Mouse (Mus musculus) limb, embryonic 10.5 days (tissue): ENCODE measurements at regions not wholly inside any gene's neighbourhood (a gene's known extent, or its start where the extent isn't known, plus 50 kb on each side); places are given as distances from the start of the nearest gene placed in this dataset.

ENCODE experiments used
- DNase-seq: peaks from one replicate; pipeline ENCODE4 v3.0.0-alpha.2; 2017; ENCODE audit warnings: low spot score
- H3K27ac ChIP-seq: fragments of 300-500 bp; sonication (generic); 2 replicates; pipeline ENCODE4 v1.5.1; 2016; ENCODE audit warnings: mild to moderate bottlenecking
- H3K27me3 ChIP-seq: fragments of 300-500 bp; sonication (generic); 2 replicates; pipeline ENCODE4 v1.6.1; 2016; ENCODE audit warnings: low read depth, mild to moderate bottlenecking; ENCODE audit not compliant: poor library complexity, severe bottlenecking
- H3K36me3 ChIP-seq: fragments of 300-500 bp; sonication (generic); 2 replicates; pipeline ENCODE4 v1.6.1; 2016; ENCODE audit warnings: mild to moderate bottlenecking, moderate library complexity
- H3K4me1 ChIP-seq: fragments of 300-500 bp; sonication (generic); 2 replicates; pipeline ENCODE4 v1.6.1; 2016
- H3K4me3 ChIP-seq: fragments of 300-500 bp; sonication (generic); 2 replicates; pipeline ENCODE4 v1.5.1; 2016; ENCODE audit warnings: mild to moderate bottlenecking, moderate library complexity
- H3K9me3 ChIP-seq: fragments of 300-500 bp; sonication (generic); replicated peaks from 2 replicates; pipeline ENCODE4 v1.6.1; 2016; ENCODE audit warnings: mild to moderate bottlenecking
- WGBS: fragments of 180-500 bp; shearing (Covaris S2); methylation state at CpG from one replicate; pipeline ENCODE4 v1.1.7; 2016; 5-methylcytosine and 5-hydroxymethylcytosine counted together

- WGBS: 63% methylated on average over 3 of the region's 3 CpGs
These were observed 312.7 kb upstream of the Rora start for GRCm38 (mm10) chr9:68340921-68341320.

GRCm38 (mm10) chr9:68341511-68341910, 312.1 kb upstream of the Rora start:
- H3K4me3 ChIP-seq: no peak overlapping the region
- H3K27me3 ChIP-seq: no peaks in the 10 kb centered on the region
- 94% methylated on average over 3 of the region's 3 CpGs for WGBS
- H3K27ac ChIP-seq: no peak overlapping the region
- H3K9me3 ChIP-seq: no peaks in the 10 kb centered on the region
- H3K4me1 ChIP-seq: no peaks in the 10 kb centered on the region
- no peak for DNase-seq
- H3K36me3 ChIP-seq: no peaks in the 10 kb centered on the region

More at GRCm38 (mm10) chr9:68340921-68341320, 312.7 kb upstream of the Rora start:
- no peak overlapping the region for H3K4me3 ChIP-seq
- DNase-seq: no peak
- H3K27ac ChIP-seq: no peak overlapping the region
- no peaks in the 10 kb centered on the region for H3K9me3 ChIP-seq
- no peaks in the 10 kb centered on the region for H3K4me1 ChIP-seq
- no peaks in the 10 kb centered on the region for H3K36me3 ChIP-seq
- no peaks in the 10 kb centered on the region for H3K27me3 ChIP-seq

- no peaks in the 10 kb centered on the region for H3K4me1 ChIP-seq
- no peak overlapping the region for H3K27ac ChIP-seq
- no peaks in the 10 kb centered on the region for H3K27me3 ChIP-seq
- H3K9me3 ChIP-seq: no peaks in the 10 kb centered on the region
- 92% methylated on average over 6 of the region's 6 CpGs for WGBS
- no peak for DNase-seq
- no peaks in the 10 kb centered on the region for H3K36me3 ChIP-seq
- H3K4me3 ChIP-seq: no peak overlapping the region
These were observed 306.2 kb upstream of the Rora start for GRCm38 (mm10) chr9:68347426-68347825.

GRCm38 (mm10) chr9:68351466-68351865, 302.1 kb upstream of the Rora start:
- 85% methylated on average over 4 of the region's 4 CpGs for WGBS

GRCm38 (mm10) chr9:68354470-68354869, 299.1 kb upstream of the Rora start:
- no peak for DNase-seq
- WGBS: 85% methylated on average over 4 of the region's 4 CpGs
- no peaks in the 10 kb centered on the region for H3K4me1 ChIP-seq
- H3K27ac ChIP-seq: no peak overlapping the region
- no peak overlapping the region for H3K4me3 ChIP-seq
- H3K27me3 ChIP-seq: no peaks in the 10 kb centered on the region
- H3K36me3 ChIP-seq: no peaks in the 10 kb centered on the region
- H3K9me3 ChIP-seq: no peaks in the 10 kb centered on the region

More at GRCm38 (mm10) chr9:68351466-68351865, 302.1 kb upstream of the Rora start:
- no peak overlapping the region for H3K4me3 ChIP-seq
- H3K9me3 ChIP-seq: no peaks in the 10 kb centered on the region
- no peaks in the 10 kb centered on the region for H3K4me1 ChIP-seq
- no peaks in the 10 kb centered on the region for H3K27me3 ChIP-seq
- no peak overlapping the region for H3K27ac ChIP-seq
- no peaks in the 10 kb centered on the region for H3K36me3 ChIP-seq
- no peak for DNase-seq

GRCm38 (mm10) chr9:68356078-68356477, 297.5 kb upstream of the Rora start:
- no peak for DNase-seq
- no peaks in the 10 kb centered on the region for H3K36me3 ChIP-seq
- no peak overlapping the region for H3K4me3 ChIP-seq
- 85% methylated on average over 4 of the region's 4 CpGs for WGBS
- no peaks in the 10 kb centered on the region for H3K9me3 ChIP-seq
- no peak overlapping the region for H3K27ac ChIP-seq
- no peaks in the 10 kb centered on the region for H3K27me3 ChIP-seq
- H3K4me1 ChIP-seq: no peaks in the 10 kb centered on the region

GRCm38 (mm10) chr9:68357231-68357630, 296.4 kb upstream of the Rora start:
- WGBS: 78% methylated on average over 5 of the region's 5 CpGs
- DNase-seq: no peak

GRCm38 (mm10) chr9:68366973-68367372, 286.6 kb upstream of the Rora start:
- H3K27ac ChIP-seq: no peak overlapping the region
- no peak overlapping the region for H3K4me3 ChIP-seq
- no peaks in the 10 kb centered on the region for H3K27me3 ChIP-seq
- no peaks in the 10 kb centered on the region for H3K9me3 ChIP-seq
- DNase-seq: no peak
- H3K36me3 ChIP-seq: no peaks in the 10 kb centered on the region
- WGBS: 85% methylated on average over 3 of the region's 3 CpGs
- 0 out of 2 replicates have a peak, but pooled peaks cover 3% of the 10 kb centered on the region for H3K4me1 ChIP-seq

More at GRCm38 (mm10) chr9:68357231-68357630, 296.4 kb upstream of the Rora start:
- Histone ChIP-seq H3K9me3 (no peaks in the 10 kb centered on the region), H3K4me3 (no peak overlapping the region), H3K36me3 (no peaks in the 10 kb centered on the region), H3K27me3 (no peaks in the 10 kb centered on the region), H3K27ac (no peak overlapping the region), H3K4me1 (no peaks in the 10 kb centered on the region)

GRCm38 (mm10) chr9:68367556-68367955, 286.0 kb upstream of the Rora start:
- Histone ChIP-seq H3K4me3 (no peak overlapping the region), H3K36me3 (no peaks in the 10 kb centered on the region), H3K4me1 (0 out of 2 replicates have a peak, but pooled peaks cover 3% of the 10 kb centered on the region), H3K27me3 (no peaks in the 10 kb centered on the region), H3K9me3 (no peaks in the 10 kb centered on the region), H3K27ac (no peak overlapping the region)
- DNase-seq: no peak
- WGBS: 91% methylated on average over 4 of the region's 4 CpGs

- H3K9me3 ChIP-seq: no peaks in the 10 kb centered on the region
- no peaks in the 10 kb centered on the region for H3K36me3 ChIP-seq
- 87% methylated on average over 4 of the region's 4 CpGs for WGBS
These were observed 280.9 kb upstream of the Rora start for GRCm38 (mm10) chr9:68372726-68373125.

GRCm38 (mm10) chr9:68376222-68376621, 277.4 kb upstream of the Rora start:
- no peaks in the 10 kb centered on the region for H3K27me3 ChIP-seq
- H3K27ac ChIP-seq: no peak overlapping the region
- H3K36me3 ChIP-seq: no peaks in the 10 kb centered on the region
- no peaks in the 10 kb centered on the region for H3K9me3 ChIP-seq
- no peak for DNase-seq
- no peaks in the 10 kb centered on the region for H3K4me1 ChIP-seq
- no peak overlapping the region for H3K4me3 ChIP-seq
- WGBS: 93% methylated on average over 1 of the region's 1 CpGs

More at GRCm38 (mm10) chr9:68372726-68373125, 280.9 kb upstream of the Rora start:
- no peaks in the 10 kb centered on the region for H3K27me3 ChIP-seq
- no peak overlapping the region for H3K27ac ChIP-seq
- H3K4me1 ChIP-seq: 0 out of 2 replicates have a peak, but pooled peaks cover 3% of the 10 kb centered on the region
- no peak overlapping the region for H3K4me3 ChIP-seq
- no peak for DNase-seq

GRCm38 (mm10) chr9:68381871-68382270, 271.7 kb upstream of the Rora start:
- Histone ChIP-seq H3K9me3 (no peaks in the 10 kb centered on the region), H3K4me3 (no peak overlapping the region), H3K36me3 (no peaks in the 10 kb centered on the region), H3K4me1 (no peaks in the 10 kb centered on the region), H3K27ac (no peak overlapping the region), H3K27me3 (no peaks in the 10 kb centered on the region)
- DNase-seq: no peak
- 83% methylated on average over 6 of the region's 6 CpGs for WGBS

- Histone ChIP-seq H3K4me3 (no peak overlapping the region), H3K36me3 (no peaks in the 10 kb centered on the region), H3K27ac (no peak overlapping the region), H3K27me3 (no peaks in the 10 kb centered on the region), H3K9me3 (no peaks in the 10 kb centered on the region), H3K4me1 (no peaks in the 10 kb centered on the region)
- DNase-seq: no peak
- 70% methylated on average over 4 of the region's 4 CpGs for WGBS
These were observed 252.7 kb upstream of the Rora start for GRCm38 (mm10) chr9:68400930-68401329.

- H3K9me3 ChIP-seq: no peaks in the 10 kb centered on the region
- no peaks in the 10 kb centered on the region for H3K27me3 ChIP-seq
- DNase-seq: no peak
- no peaks in the 10 kb centered on the region for H3K4me1 ChIP-seq
- no peak overlapping the region for H3K4me3 ChIP-seq
- 89% methylated on average over 8 of the region's 8 CpGs for WGBS
- no peaks in the 10 kb centered on the region for H3K36me3 ChIP-seq
- no peak overlapping the region for H3K27ac ChIP-seq
These were observed 251.3 kb upstream of the Rora start for GRCm38 (mm10) chr9:68402176-68402845.
